Mouse (Mus musculus) neural tube, embryonic 11.5 days (tissue): ENCODE results near the gene Mgat5b. TPM values are rescaled to one million over a fixed set of nuclear protein-coding genes. Genes with fewer than 3 reads are reported as not detected.

Experiments used
- ATAC-seq: fragments of 200-750 bp; cut with Nextera tagmentation; 2 replicates; pipeline ENCODE4 v1.8.0; 2017; ENCODE audit warnings: moderate number of reproducible peaks, mild to moderate bottlenecking, moderate TSS enrichment, moderate library complexity; ENCODE audit not compliant: insufficient read depth, low FRiP score, low TSS enrichment
- DNase-seq: peaks from one replicate; pipeline ENCODE4 v3.0.0-alpha.2; 2015; ENCODE audit warnings: low spot score
- H3K27ac ChIP-seq: fragments of 300-500 bp; sonication (generic); 2 replicates; pipeline ENCODE4 v1.5.1; 2014; ENCODE audit warnings: low read depth, mild to moderate bottlenecking, low read length
- H3K27me3 ChIP-seq: fragments of 300-500 bp; sonication (generic); 2 replicates; pipeline ENCODE4 v1.6.1; 2014; ENCODE audit warnings: mild to moderate bottlenecking, low read length, mixed read lengths; ENCODE audit not compliant: control insufficient read depth, insufficient read depth
- H3K36me3 ChIP-seq: fragments of 300-500 bp; sonication (generic); 2 replicates; pipeline ENCODE4 v1.6.1; 2014; ENCODE audit warnings: mild to moderate bottlenecking, low read length, moderate library complexity, mixed read lengths; ENCODE audit not compliant: control insufficient read depth, insufficient read depth
- H3K4me1 ChIP-seq: fragments of 300-500 bp; sonication (generic); 2 replicates; pipeline ENCODE4 v1.6.1; 2014; ENCODE audit warnings: low read length, mixed read lengths; ENCODE audit not compliant: control insufficient read depth, insufficient read depth
- H3K4me2 ChIP-seq: fragments of 300-500 bp; sonication (generic); 2 replicates; pipeline ENCODE4 v1.6.1; 2014; ENCODE audit warnings: low read depth, mild to moderate bottlenecking, moderate library complexity
- H3K4me3 ChIP-seq: fragments of 300-500 bp; sonication (generic); 2 replicates; pipeline ENCODE4 v1.5.1; 2014; ENCODE audit warnings: low read depth, low read length
- H3K9ac ChIP-seq: fragments of 300-500 bp; sonication (generic); 2 replicates; pipeline ENCODE4 v1.6.1; 2014; ENCODE audit warnings: mild to moderate bottlenecking, low read length
- H3K9me3 ChIP-seq: fragments of 300-500 bp; sonication (generic); 2 replicates; pipeline ENCODE4 v1.6.1; 2016; ENCODE audit warnings: low read length; ENCODE audit not compliant: control insufficient read depth
- WGBS: fragments of 180-500 bp; shearing (Covaris S2); extraction: QIAGEN DNeasy Blood & Tissue Kit; methylation state at CpG from one replicate; pipeline ENCODE4 v1.1.7; 2014; 5-methylcytosine and 5-hydroxymethylcytosine counted together
- polyA plus RNA-seq: library from polyadenylated mRNA; unstranded; fragments of >200 nt; fragmentation: Nextera tagmentation; extraction: Ambion mirVana; gene quantifications from 2 replicates; pipeline ENCODE4 v1.2.1, GENCODE M21; 2014

Mgat5b gene
- polyA plus RNA-seq, result 7.5 and 8.4 TPM in 2 replicates

DNA sequence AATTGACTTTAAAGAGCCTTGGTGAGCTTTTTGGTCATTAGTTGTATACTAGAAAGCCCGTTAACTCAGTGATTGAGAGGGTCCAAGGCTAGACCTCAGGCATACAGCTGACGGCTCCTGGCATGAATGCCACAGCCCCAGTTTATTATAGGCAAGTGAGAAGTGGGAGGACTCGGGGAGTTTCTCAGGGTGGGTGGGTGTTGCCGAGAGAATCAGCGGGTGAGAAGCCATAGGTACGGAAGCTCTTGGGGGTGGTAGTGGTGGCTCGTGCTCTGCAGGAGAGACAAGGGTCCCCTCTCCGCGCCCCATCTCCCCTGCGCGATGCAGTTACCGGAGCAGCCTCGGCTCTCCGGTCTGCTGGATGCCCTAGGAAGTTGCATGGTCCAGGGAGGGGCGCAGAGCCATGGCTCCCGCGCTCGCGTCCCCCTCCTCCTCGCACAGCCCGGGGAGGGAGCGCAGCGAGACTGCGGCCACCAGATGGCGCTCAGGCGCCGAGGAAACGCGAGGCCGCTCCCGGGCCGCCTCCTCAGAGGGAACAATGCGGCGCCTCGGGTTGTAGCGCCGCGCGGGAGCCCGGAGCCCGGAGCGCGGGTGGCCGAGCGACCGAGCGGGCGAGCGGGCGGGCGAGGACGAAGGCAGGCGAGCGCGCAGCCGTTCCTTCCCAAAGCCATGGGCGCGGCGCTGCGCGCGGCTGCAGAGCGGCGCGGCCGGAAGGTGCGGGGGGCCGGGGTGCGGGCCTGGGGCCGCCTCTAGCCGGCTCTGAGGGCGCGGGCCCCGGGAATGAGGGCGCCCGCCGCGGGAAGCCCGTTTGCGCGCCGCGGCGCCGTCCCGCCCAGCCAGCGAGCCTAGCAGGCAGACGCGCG, at the start of gene Mgat5b:
Gene Mgat5b (plus strand): TSS at position 541 of the 863 bp plus-strand sequence.
- DNase-seq (peak; percentile 96), ATAC-seq (peak; percentile 91)
- Histone ChIP-seq H3K27me3 (peaks cover 16% of the 10 kb centered on the region), H3K4me3 (peak within 1 kb of the TSS; percentile 75), H3K9me3 (no peaks in the 10 kb centered on the region), H3K4me2 (peak within 1 kb of the TSS; percentile 94), H3K9ac (peak within 1 kb of the TSS; percentile 97), H3K27ac (peak within 1 kb of the TSS; percentile 65), H3K4me1 (peaks cover 24% of the 10 kb centered on the region), H3K36me3 (peaks cover under 1% of the 10 kb centered on the region; the same call in 1 of the 2 replicates)
- under 1% methylated on average over 71 of the region's 90 CpGs for WGBS

DNA sequence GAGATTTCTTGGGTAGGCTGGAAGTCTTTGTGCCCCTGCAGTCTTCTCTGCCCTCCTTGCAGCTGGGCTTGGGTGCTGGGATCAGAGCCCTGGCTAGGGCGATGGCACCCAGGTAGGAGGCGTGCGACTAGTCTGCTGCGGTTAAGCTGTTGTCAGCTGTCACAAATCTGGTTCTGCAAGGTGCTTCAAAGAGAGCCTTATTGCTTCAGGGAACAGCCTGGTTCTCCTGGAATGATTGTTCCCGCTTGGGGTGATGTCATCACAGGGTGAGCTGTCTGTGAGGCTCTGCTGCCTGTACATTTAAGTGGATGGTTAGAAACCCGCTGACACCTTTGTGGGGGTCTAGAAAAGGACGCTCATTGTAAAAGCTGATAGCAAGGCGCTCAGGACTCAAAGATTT, 49.4 kb upstream of the Mgat5b start:
- no peaks in the 10 kb centered on the region for H3K27me3 ChIP-seq
- H3K4me3 ChIP-seq, result no peak overlapping the region
- H3K9ac ChIP-seq, result no peak overlapping the region
- no peaks in the 10 kb centered on the region for H3K4me1 ChIP-seq
- 86% methylated on average over 8 of the region's 8 CpGs for WGBS
- no peak overlapping the region for H3K4me2 ChIP-seq
- no peaks in the 10 kb centered on the region for H3K9me3 ChIP-seq
- ATAC-seq, result no peak
- no peak overlapping the region for H3K27ac ChIP-seq
- H3K36me3 ChIP-seq, result peaks cover 18% of the 10 kb centered on the region; the same call in 1 of the 2 replicates
- DNase-seq, result no peak

DNA sequence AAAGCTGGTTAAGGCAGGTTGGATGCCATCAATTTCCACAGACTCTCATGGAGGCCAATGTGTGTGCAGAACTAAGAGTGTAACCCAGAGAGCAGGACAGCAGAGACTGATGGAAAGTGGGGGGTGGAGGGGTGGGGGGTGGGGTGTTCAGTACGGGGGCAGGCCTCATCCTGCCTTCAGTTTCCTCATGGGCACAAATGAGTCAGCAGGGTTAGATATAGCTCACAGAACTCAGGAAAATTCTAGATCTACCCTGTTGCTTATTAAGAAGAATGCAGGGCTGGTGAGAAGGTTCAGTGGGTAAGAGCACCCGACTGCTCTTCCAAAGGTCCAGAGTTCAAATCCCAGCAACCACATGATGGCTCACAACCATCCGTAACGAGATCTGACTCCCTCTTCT, 49.0 kb upstream of the Mgat5b start:
- Histone ChIP-seq H3K27me3 (no peaks in the 10 kb centered on the region), H3K4me3 (no peak overlapping the region), H3K9ac (no peak overlapping the region), H3K27ac (no peak overlapping the region), H3K4me1 (no peaks in the 10 kb centered on the region), H3K9me3 (no peaks in the 10 kb centered on the region), H3K36me3 (peaks cover 18% of the 10 kb centered on the region; the same call in 1 of the 2 replicates), H3K4me2 (no peak overlapping the region)
- WGBS, result 85% methylated on average over 4 of the region's 4 CpGs
- DNase-seq, result no peak
- ATAC-seq, result no peak

DNA sequence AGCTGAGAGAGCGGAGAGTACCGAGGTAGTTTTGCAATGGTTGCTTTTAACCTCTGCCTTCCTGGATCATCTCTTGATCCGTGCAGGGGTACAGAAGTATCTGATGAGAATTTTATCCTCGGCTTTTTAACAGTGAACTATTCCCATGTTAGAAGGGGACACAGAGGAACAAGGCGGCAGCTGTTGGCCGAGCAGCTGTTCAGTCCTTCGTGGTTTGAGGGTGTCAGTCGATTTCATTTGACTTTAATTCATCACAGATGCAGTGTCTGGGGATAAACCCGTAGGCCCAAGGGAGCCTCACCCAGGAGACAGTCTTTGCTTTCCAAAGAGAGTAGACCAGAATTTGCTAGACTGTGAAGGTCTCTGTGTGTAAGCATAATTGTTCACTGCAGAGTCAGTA, 47.1 kb upstream of the Mgat5b start:
- Histone ChIP-seq H3K36me3 (peaks cover 9% of the 10 kb centered on the region; the same call in 1 of the 2 replicates), H3K27me3 (no peaks in the 10 kb centered on the region), H3K4me1 (no peaks in the 10 kb centered on the region), H3K9me3 (no peaks in the 10 kb centered on the region), H3K4me2 (no peak overlapping the region), H3K4me3 (no peak overlapping the region), H3K9ac (no peak overlapping the region), H3K27ac (no peak overlapping the region)
- ATAC-seq (no peak), DNase-seq (no peak)
- 87% methylated on average over 9 of the region's 9 CpGs for WGBS

DNA sequence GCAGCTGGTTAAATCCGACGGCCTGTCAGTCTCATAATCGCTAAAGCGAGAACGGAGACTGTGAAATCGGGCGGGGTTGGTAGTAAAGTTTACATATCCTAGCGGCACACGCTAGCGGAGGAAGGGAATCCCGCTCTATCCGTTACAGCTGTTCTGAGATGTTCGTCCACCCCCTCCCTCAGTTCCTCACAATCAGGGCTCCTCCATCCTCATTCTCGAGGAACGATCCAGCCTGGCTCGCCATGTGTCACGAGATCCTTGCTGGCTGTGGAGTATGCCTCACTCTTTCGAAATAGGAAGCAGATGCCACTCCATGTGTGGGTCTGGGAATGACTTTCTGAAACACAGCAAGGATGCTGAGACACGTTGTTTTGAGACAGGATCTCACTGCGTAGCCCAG, 44.7 kb upstream of the Mgat5b start:
- Histone ChIP-seq H3K27me3 (no peaks in the 10 kb centered on the region), H3K36me3 (peaks cover 8% of the 10 kb centered on the region; the same call in 1 of the 2 replicates), H3K4me1 (no peaks in the 10 kb centered on the region), H3K4me2 (no peak overlapping the region), H3K9me3 (no peaks in the 10 kb centered on the region), H3K4me3 (no peak overlapping the region), H3K27ac (no peak overlapping the region), H3K9ac (no peak overlapping the region)
- DNase-seq (no peak), ATAC-seq (no peak)
- 93% methylated on average over 20 of the region's 20 CpGs for WGBS

DNA sequence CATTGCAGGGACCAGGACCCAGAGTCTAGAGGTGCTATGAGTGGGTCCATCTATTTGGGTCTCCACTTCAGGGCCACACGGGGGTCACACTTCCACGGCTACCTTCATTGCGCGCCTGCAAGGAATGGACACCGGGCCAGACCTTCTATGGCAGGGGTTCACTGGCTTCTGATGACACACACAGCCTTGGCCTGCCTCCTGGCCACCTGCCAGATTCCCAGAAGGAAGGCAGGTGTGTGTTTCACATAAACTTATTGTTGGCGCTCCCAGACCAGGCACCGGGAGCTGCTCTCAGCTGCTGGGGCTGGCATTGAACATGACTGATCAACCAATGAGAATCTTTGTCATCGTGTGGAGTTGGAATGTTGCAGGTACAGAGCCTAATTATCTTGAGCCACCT, 40.2 kb upstream of the Mgat5b start:
- H3K36me3 ChIP-seq, result 0 out of 2 replicates have a peak, but pooled peaks cover 3% of the 10 kb centered on the region
- H3K4me3 ChIP-seq, result no peak overlapping the region
- no peak overlapping the region for H3K4me2 ChIP-seq
- 90% methylated on average over 8 of the region's 8 CpGs for WGBS
- ATAC-seq (no peak), DNase-seq (no peak)
- no peak overlapping the region for H3K27ac ChIP-seq
- no peaks in the 10 kb centered on the region for H3K27me3 ChIP-seq
- H3K9me3 ChIP-seq, result no peaks in the 10 kb centered on the region
- H3K4me1 ChIP-seq, result no peaks in the 10 kb centered on the region
- no peak overlapping the region for H3K9ac ChIP-seq

DNA sequence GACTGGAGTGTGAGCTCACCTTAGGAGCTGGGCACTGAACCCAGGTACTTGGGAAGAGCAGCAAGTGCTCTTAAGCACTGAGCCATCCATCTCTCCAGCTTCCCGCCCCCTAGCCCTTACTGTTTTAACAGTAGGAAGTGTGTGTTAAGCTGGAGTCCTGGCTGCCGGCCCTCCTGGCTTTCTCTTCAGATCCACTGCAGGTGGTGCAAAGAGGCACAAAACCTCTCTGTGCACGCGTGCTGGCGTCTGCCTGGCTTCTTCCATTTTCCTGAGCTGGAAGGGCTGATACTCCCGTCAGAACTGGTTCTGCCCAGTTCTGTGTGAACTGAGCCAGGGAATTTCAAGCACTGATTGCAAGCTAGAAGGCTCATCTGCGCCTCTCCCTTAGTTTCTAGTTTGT, 37.8 kb upstream of the Mgat5b start:
- WGBS, result 64% methylated on average over 7 of the region's 7 CpGs
- DNase-seq, result no peak

DNA sequence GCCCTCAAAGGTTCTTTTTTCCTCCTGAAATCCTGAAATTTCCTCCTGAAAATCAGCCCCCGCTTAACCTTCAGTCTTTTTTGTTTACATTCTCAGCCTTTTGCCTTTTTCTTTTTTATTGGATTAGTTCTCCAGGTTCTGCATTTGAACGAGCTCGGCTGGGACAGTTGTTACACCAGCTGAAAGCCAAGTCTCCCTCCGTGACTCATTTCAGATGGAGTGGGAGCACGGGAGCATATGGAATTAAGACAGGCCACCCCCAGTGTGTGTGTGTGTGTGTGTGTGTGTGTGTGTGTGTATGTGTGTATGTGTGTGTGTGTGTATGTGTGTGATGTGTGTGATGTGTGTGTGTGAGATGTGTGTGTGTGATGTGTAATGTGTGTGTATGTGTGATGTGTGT, 37.2 kb upstream of the Mgat5b start:
- 73% methylated on average over 5 of the region's 5 CpGs for WGBS
- Histone ChIP-seq H3K9me3 (no peaks in the 10 kb centered on the region), H3K4me3 (no peak overlapping the region), H3K36me3 (no peaks in the 10 kb centered on the region), H3K4me2 (no peak overlapping the region), H3K9ac (no peak overlapping the region), H3K27ac (no peak overlapping the region), H3K27me3 (no peaks in the 10 kb centered on the region), H3K4me1 (no peaks in the 10 kb centered on the region)
- ATAC-seq (no peak), DNase-seq (no peak)

More for the DNA sequence above, 37.8 kb upstream of the Mgat5b start:
- no peak overlapping the region for H3K27ac ChIP-seq
- H3K27me3 ChIP-seq, result no peaks in the 10 kb centered on the region
- ATAC-seq, result no peak
- H3K4me2 ChIP-seq, result no peak overlapping the region
- H3K9me3 ChIP-seq, result no peaks in the 10 kb centered on the region
- H3K9ac ChIP-seq, result no peak overlapping the region
- H3K36me3 ChIP-seq, result no peaks in the 10 kb centered on the region
- no peaks in the 10 kb centered on the region for H3K4me1 ChIP-seq
- H3K4me3 ChIP-seq, result no peak overlapping the region

DNA sequence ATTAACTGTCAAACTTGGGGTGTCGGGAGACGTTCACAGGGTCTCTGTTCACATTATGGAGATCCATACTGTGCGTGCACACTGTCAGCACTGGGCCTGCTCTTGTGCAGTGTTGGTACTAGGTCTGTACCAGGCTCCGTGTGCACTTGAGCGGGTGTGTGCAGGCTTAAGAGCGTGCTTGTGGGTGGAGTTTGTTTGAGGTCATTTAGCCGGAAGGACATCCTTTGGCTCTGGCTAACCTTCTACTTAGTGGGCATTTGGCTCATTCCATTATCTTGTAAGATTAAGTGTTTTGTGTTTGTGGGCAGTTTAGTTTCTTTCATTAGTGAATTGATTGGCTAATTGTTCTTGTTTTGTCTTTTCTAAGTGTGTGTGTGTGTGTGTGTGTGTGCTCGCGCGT, 36.2 kb upstream of the Mgat5b start:
- H3K27me3 ChIP-seq, result no peaks in the 10 kb centered on the region
- H3K9me3 ChIP-seq, result no peaks in the 10 kb centered on the region
- no peak overlapping the region for H3K9ac ChIP-seq
- no peak overlapping the region for H3K27ac ChIP-seq
- no peaks in the 10 kb centered on the region for H3K4me1 ChIP-seq
- WGBS, result 80% methylated on average over 10 of the region's 10 CpGs
- no peak overlapping the region for H3K4me2 ChIP-seq
- H3K36me3 ChIP-seq, result no peaks in the 10 kb centered on the region
- no peak overlapping the region for H3K4me3 ChIP-seq
- ATAC-seq, result no peak
- no peak for DNase-seq
